Mouse (Mus musculus) midbrain, embryonic 14.5 days (tissue): ENCODE measurements around the gene BC030870. TPM values are rescaled to one million over a fixed set of nuclear protein-coding genes. Genes with fewer than 3 reads are reported as not detected.

Source experiments
- ATAC-seq: fragments of 200-750 bp; cut with Nextera tagmentation; 2 replicates; pipeline ENCODE4 v1.8.0; 2017; ENCODE audit warnings: moderate number of reproducible peaks, moderate library complexity; ENCODE audit not compliant: low FRiP score, low TSS enrichment
- DNase-seq: peaks from one replicate; pipeline ENCODE4 v3.0.0-alpha.2; 2015
- H3K27ac ChIP-seq: fragments of 300-500 bp; sonication (generic); replicated peaks from 2 replicates; pipeline ENCODE4 v1.5.1; 2014; ENCODE audit warnings: mild to moderate bottlenecking, low read depth, low read length, moderate library complexity
- H3K27me3 ChIP-seq: fragments of 300-500 bp; sonication (generic); 2 replicates; pipeline ENCODE4 v1.6.1; 2014; ENCODE audit warnings: low read length, control low read depth, mixed read lengths; ENCODE audit not compliant: control insufficient read depth, insufficient read depth
- H3K36me3 ChIP-seq: fragments of 300-500 bp; sonication (generic); 2 replicates; pipeline ENCODE4 v1.6.1; 2014; ENCODE audit warnings: low read length, control low read depth; ENCODE audit not compliant: control insufficient read depth, insufficient read depth
- H3K4me1 ChIP-seq: fragments of 300-500 bp; sonication (generic); 2 replicates; pipeline ENCODE4 v1.6.1; 2014; ENCODE audit warnings: mild to moderate bottlenecking, antibody characterized with exemption, low read length, control low read depth; ENCODE audit not compliant: control insufficient read depth, insufficient read depth
- H3K4me2 ChIP-seq: fragments of 300-500 bp; sonication (generic); 2 replicates; pipeline ENCODE4 v1.6.1; 2014; ENCODE audit warnings: mild to moderate bottlenecking, low read length, moderate library complexity
- H3K4me3 ChIP-seq: fragments of 300-500 bp; sonication (generic); replicated peaks from 2 replicates; pipeline ENCODE4 v1.5.1; 2014; ENCODE audit warnings: low read depth, low read length
- H3K9ac ChIP-seq: fragments of 300-500 bp; sonication (generic); replicated peaks from 2 replicates; pipeline ENCODE4 v1.6.1; 2014; ENCODE audit warnings: mild to moderate bottlenecking, low read length, moderate library complexity
- H3K9me3 ChIP-seq: fragments of 300-500 bp; sonication (generic); 2 replicates; pipeline ENCODE4 v1.6.1; 2016; ENCODE audit warnings: low read length, control low read depth, mixed read lengths; ENCODE audit not compliant: control insufficient read depth
- WGBS: fragments of 180-500 bp; shearing (Covaris S2); extraction: QIAGEN DNeasy Blood & Tissue Kit; methylation state at CpG from one replicate; pipeline ENCODE4 v1.1.7; 2014; 5-methylcytosine and 5-hydroxymethylcytosine counted together
- polyA plus RNA-seq: library from polyadenylated mRNA; unstranded; fragments of >200 nt; fragmentation: Nextera tagmentation; extraction: Ambion mirVana; gene quantifications from 2 replicates; pipeline ENCODE4 v1.2.1, GENCODE M21; 2014

Gene BC030870
- polyA plus RNA-seq, 1 experiment from 2014 or later, result not detected

GRCm38 (mm10) chr8:65089781-65090180 lies 39.6 kb downstream of the BC030870 start:
- 81% methylated on average over 7 of the region's 7 CpGs for WGBS
- ATAC-seq, result no peak
- H3K27me3 ChIP-seq, result no peaks in the 10 kb centered on the region

GRCm38 (mm10) chr8:65088120-65088519 lies 41.2 kb downstream of the BC030870 start:
- H3K4me2 ChIP-seq, result no peak overlapping the region
- no peaks in the 10 kb centered on the region for H3K27me3 ChIP-seq
- H3K4me3 ChIP-seq, result no peak overlapping the region
- no peak for ATAC-seq
- H3K27ac ChIP-seq, result no peak overlapping the region
- no peak for DNase-seq
- no peaks in the 10 kb centered on the region for H3K36me3 ChIP-seq
- no peaks in the 10 kb centered on the region for H3K4me1 ChIP-seq
- WGBS, result 91% methylated on average over 12 of the region's 12 CpGs
- H3K9ac ChIP-seq, result no peak overlapping the region
- no peaks in the 10 kb centered on the region for H3K9me3 ChIP-seq

More at GRCm38 (mm10) chr8:65089781-65090180, 39.6 kb downstream of the BC030870 start:
- Histone ChIP-seq H3K4me1 (no peaks in the 10 kb centered on the region), H3K9ac (no peak overlapping the region), H3K36me3 (no peaks in the 10 kb centered on the region), H3K4me2 (no peak overlapping the region), H3K4me3 (no peak overlapping the region), H3K27ac (no peak overlapping the region), H3K9me3 (no peaks in the 10 kb centered on the region)
- no peak for DNase-seq

DNA sequence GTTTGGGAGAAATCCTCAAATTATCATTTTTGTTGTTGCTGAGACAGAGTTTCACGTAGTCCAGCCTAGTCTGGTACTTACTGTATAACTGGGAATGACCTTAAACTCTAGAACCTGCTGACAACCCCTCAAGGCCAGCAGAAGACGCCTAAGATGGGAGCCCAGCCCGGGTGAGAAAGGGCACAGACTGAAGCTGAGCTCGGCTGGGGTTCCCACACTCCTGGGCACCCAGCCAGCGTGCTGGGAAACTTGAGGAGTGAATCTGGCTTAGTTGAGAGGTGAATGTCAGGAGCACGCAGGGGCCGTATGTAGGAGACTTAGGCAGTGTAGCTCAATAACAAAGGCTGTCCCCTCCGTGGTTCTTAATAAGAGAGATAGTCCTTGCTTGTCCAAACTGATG lies 41.7 kb downstream of the BC030870 start:
- Histone ChIP-seq H3K9ac (no peak overlapping the region), H3K27ac (no peak overlapping the region), H3K4me2 (no peak overlapping the region), H3K4me1 (no peaks in the 10 kb centered on the region), H3K4me3 (no peak overlapping the region), H3K36me3 (no peaks in the 10 kb centered on the region), H3K9me3 (no peaks in the 10 kb centered on the region), H3K27me3 (no peaks in the 10 kb centered on the region)
- DNase-seq (no peak), ATAC-seq (no peak)
- 82% methylated on average over 8 of the region's 8 CpGs for WGBS

GRCm38 (mm10) chr8:65085680-65086079 lies 43.7 kb downstream of the BC030870 start:
- H3K4me1 ChIP-seq, result no peaks in the 10 kb centered on the region
- no peaks in the 10 kb centered on the region for H3K27me3 ChIP-seq
- H3K4me2 ChIP-seq, result no peak overlapping the region
- ATAC-seq, result no peak
- no peak overlapping the region for H3K4me3 ChIP-seq
- no peak overlapping the region for H3K9ac ChIP-seq
- no peak for DNase-seq
- H3K27ac ChIP-seq, result no peak overlapping the region
- H3K36me3 ChIP-seq, result no peaks in the 10 kb centered on the region
- WGBS, result 83% methylated on average over 2 of the region's 2 CpGs
- H3K9me3 ChIP-seq, result no peaks in the 10 kb centered on the region

- Histone ChIP-seq H3K4me3 (no peak overlapping the region), H3K4me1 (no peaks in the 10 kb centered on the region), H3K27ac (no peak overlapping the region), H3K9me3 (no peaks in the 10 kb centered on the region), H3K4me2 (no peak overlapping the region), H3K36me3 (no peaks in the 10 kb centered on the region), H3K27me3 (no peaks in the 10 kb centered on the region), H3K9ac (no peak overlapping the region)
- WGBS, result 90% methylated on average over 9 of the region's 9 CpGs
- no peak for DNase-seq
- ATAC-seq, result no peak
Measured at GRCm38 (mm10) chr8:65080731-65081130, 48.6 kb downstream of the BC030870 start.

DNA sequence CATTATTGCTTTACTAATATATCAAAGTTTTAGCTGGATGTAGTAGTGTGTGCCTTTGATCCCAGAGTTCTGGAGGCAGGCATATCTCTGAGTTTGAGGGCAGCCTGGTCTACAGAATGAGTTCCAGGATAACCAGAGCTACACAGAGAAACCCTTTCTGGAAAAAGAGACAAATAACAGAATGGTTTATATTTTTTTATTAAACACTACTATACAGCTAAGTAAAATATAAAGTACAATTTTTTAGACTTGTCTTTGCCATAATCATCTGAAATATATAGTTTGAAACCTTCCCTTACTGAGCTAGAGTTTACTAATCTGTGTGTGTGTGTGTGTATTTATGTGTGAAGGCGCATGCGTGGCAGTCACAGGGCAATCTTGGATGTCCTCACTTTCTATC lies 54.6 kb downstream of the BC030870 start, which contains the start of gene Gm10663:
Gene Gm10663, plus strand, starts transcription at position 301 of the 400 bp plus-strand sequence.
- no peak for DNase-seq
- H3K27me3 ChIP-seq, result no peaks in the 10 kb centered on the region
- ATAC-seq, result no peak
- no peaks in the 10 kb centered on the region for H3K36me3 ChIP-seq
- H3K27ac ChIP-seq, result no peak within 1 kb of the TSS
- WGBS, result 90% methylated on average over 2 of the region's 2 CpGs
- H3K4me3 ChIP-seq, result no peak within 1 kb of the TSS
- no peaks in the 10 kb centered on the region for H3K9me3 ChIP-seq
- no peaks in the 10 kb centered on the region for H3K4me1 ChIP-seq
- no peak within 1 kb of the TSS for H3K4me2 ChIP-seq
- H3K9ac ChIP-seq, result no peak within 1 kb of the TSS

DNA sequence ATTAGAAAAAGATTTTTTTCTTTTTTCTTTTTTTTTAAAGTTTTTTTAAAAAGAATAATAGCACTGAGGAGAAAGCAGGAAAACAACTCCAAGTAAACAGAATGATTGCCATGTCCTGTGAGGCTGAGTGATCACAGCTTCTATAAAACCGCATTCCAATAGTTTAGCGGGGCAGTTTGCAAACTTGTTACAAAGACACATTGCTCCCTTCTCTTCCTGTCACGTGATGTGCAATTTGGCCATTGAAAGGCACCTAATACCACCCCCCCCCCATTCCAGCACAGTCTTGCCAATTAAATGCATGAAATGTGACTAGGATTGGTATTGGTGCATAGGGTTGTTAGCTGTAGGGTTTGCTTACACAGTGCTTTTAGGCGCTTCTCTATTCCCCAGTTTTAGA lies 58.4 kb downstream of the BC030870 start:
- no peak for ATAC-seq
- Histone ChIP-seq H3K4me2 (no peak overlapping the region), H3K9me3 (no peaks in the 10 kb centered on the region), H3K27ac (no peak overlapping the region), H3K36me3 (no peaks in the 10 kb centered on the region), H3K4me3 (no peak overlapping the region), H3K9ac (no peak overlapping the region), H3K4me1 (no peaks in the 10 kb centered on the region), H3K27me3 (no peaks in the 10 kb centered on the region)
- no peak for DNase-seq
- 78% methylated on average over 4 of the region's 4 CpGs for WGBS

- Histone ChIP-seq H3K27ac (no peak overlapping the region), H3K36me3 (no peaks in the 10 kb centered on the region), H3K27me3 (no peaks in the 10 kb centered on the region), H3K9me3 (no peaks in the 10 kb centered on the region), H3K4me2 (peak overlapping the region; percentile 18; the same call in 1 of the 2 replicates), H3K4me1 (no peaks in the 10 kb centered on the region), H3K4me3 (no peak overlapping the region), H3K9ac (no peak overlapping the region)
- WGBS, result 56% methylated on average over 4 of the region's 4 CpGs
- ATAC-seq, result peak; percentile 29; the same call in 1 of the 2 replicates
- DNase-seq, result no peak
Measured at GRCm38 (mm10) chr8:65068473-65068819, 60.9 kb downstream of the BC030870 start.

GRCm38 (mm10) chr8:65067694-65068472 lies 61.5 kb downstream of the BC030870 start:
- no peaks in the 10 kb centered on the region for H3K36me3 ChIP-seq
- H3K27me3 ChIP-seq, result no peaks in the 10 kb centered on the region
- DNase-seq (peak; percentile 32), ATAC-seq (peak; percentile 43; the same call in 1 of the 2 replicates)
- no peaks in the 10 kb centered on the region for H3K4me1 ChIP-seq
- H3K9ac ChIP-seq, result no peak overlapping the region
- no peaks in the 10 kb centered on the region for H3K9me3 ChIP-seq
- H3K4me2 ChIP-seq, result peak overlapping the region; percentile 18; the same call in 1 of the 2 replicates
- H3K27ac ChIP-seq, result no peak overlapping the region
- WGBS, result 17% methylated on average over 10 of the region's 10 CpGs
- no peak overlapping the region for H3K4me3 ChIP-seq
